Mouse (Mus musculus) embryonic fibroblast, embryonic 13.5 days (primary cell): Measurements from ENCODE around the gene Upk1a. TPM values are rescaled to one million over a fixed set of nuclear protein-coding genes. Genes with fewer than 3 reads are reported as not detected.
A peak's percentile ranks its signal among the peaks of the same experiment; 100 is the strongest.

Source experiments
- H3K27ac ChIP-seq: 2 replicates; pipeline ENCODE4 v1.5.1; 2012; ENCODE audit warnings: low read length, control low read depth, inconsistent platforms; ENCODE audit not compliant: insufficient read depth
- H3K4me1 ChIP-seq: 2 replicates; pipeline ENCODE4 v1.6.1; 2011; ENCODE audit warnings: low read length; ENCODE audit not compliant: control insufficient read depth, insufficient read depth
- H3K4me3 ChIP-seq: 2 replicates; pipeline ENCODE4 v1.5.1; 2011; ENCODE audit warnings: mild to moderate bottlenecking, control low read depth, low read length; ENCODE audit not compliant: insufficient read depth
- CTCF ChIP-seq: IDR thresholded peaks from 2 replicates; pipeline ENCODE4 v1.5.1; 2011; ENCODE audit warnings: mild to moderate bottlenecking, control low read depth, low read length, moderate library complexity, borderline replicate concordance; ENCODE audit not compliant: insufficient read depth
- POLR2A ChIP-seq: IDR thresholded peaks from 2 replicates; pipeline ENCODE4 v1.6.1; 2011; ENCODE audit warnings: low read depth, mild to moderate bottlenecking, control low read depth, low read length, moderate library complexity
- polyA plus RNA-seq: library from polyadenylated mRNA; stranded (reverse); fragments of >200 nt; gene quantifications from 2 replicates; pipeline ENCODE4 v1.2.4, GENCODE M21; 2011; ENCODE audit warnings: low read depth; ENCODE audit not compliant: missing spikeins, insufficient read length

The Upk1a gene
- polyA plus RNA-seq = 0.47 and 0.49 TPM in 2 replicates

- Histone ChIP-seq H3K27ac (no peak within 1 kb of the TSS), H3K4me1 (no peaks in the 10 kb centered on the region), H3K4me3 (no peak within 1 kb of the TSS)
- TF ChIP-seq CTCF (no peak), POLR2A (no peak)
These were observed at the start of gene Upk1a for GRCm38 (mm10) chr7:30612654-30613402. Upk1a (minus strand) TSS chr7:30612847.

DNA sequence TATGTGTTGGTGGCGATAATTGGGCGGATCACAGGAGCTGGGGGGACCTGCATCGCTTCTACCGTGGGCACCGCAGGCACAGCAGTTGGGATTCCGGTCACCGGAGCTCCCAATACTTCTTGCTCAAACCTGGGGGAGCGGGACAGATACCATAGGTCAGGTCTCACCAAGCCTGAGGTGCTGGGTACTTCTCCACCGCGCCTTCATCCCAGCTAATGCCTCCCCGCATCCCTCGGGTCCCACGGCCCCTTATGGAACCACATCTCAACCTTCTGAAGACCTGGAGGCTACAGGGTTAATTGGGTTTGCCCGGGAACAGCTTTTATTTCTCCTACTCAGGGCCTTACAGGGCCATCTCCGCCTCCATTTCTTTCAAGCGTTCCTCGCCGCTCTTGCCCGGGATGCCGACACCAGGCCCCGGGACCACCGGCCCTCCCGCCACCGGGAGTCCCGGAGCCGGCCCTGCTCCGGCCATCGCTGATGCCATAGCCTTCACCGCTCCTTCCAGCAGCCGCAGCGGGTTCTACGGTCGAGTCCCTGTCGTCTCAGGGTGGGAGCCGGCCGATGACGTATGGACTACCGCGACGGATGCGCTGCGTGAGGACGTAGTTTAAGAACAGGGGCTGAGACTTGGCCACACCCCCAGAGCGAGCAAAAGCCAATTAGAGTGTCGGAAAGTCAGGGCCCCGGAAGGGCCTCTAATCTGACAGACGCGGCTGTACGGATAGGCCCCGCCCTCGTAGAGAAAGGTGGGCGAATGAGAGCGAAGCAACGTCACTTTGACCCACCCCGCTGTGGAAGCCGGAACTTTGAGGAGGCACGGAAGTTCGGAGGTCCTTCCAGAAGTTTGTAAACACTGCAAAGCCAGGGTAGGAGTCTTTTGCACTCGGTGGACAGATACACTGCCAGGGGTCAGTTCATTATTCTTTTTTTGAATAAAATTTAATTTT is 37.2 kb upstream of the Upk1a start, which contains the start of gene Rbm42:
Rbm42 (minus strand) TSS at position 727 of the 950 bp plus-strand sequence.
- H3K27ac ChIP-seq = no peak within 1 kb of the TSS
- H3K4me1 ChIP-seq = no peaks in the 10 kb centered on the region
- TF ChIP-seq CTCF (no peak), POLR2A (peak; percentile 71)
- peak within 1 kb of the TSS; percentile 75 for H3K4me3 ChIP-seq

DNA sequence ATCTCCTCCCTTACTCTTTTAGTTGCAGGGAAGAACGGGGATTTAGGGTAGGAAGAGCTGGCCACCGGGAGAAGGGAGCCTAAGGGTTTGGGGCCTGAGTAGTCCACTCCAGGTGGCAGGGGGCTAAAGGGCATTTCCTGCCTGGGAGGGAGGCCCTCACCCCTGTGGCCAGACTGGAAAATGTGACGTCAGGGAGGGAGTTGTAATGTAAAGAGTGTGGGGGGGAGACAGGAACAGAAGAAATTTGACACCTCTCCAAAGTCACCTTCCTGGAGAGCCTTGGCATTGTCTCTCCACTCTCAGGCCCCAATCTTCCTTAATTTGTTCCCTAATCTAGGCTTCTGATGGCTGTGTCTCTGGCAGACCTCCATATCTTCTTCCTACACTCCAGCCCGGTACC is 26.4 kb upstream of the Upk1a start:
- Histone ChIP-seq H3K4me3 (no peak overlapping the region), H3K4me1 (no peaks in the 10 kb centered on the region), H3K27ac (no peak overlapping the region)
- TF ChIP-seq CTCF (no peak), POLR2A (no peak)

GRCm38 (mm10) chr7:30636395-30636794 is 23.7 kb upstream of the Upk1a start:
- H3K4me3 ChIP-seq = no peak overlapping the region
- no peaks in the 10 kb centered on the region for H3K4me1 ChIP-seq
- no peak overlapping the region for H3K27ac ChIP-seq
- TF ChIP-seq CTCF = no peak

DNA sequence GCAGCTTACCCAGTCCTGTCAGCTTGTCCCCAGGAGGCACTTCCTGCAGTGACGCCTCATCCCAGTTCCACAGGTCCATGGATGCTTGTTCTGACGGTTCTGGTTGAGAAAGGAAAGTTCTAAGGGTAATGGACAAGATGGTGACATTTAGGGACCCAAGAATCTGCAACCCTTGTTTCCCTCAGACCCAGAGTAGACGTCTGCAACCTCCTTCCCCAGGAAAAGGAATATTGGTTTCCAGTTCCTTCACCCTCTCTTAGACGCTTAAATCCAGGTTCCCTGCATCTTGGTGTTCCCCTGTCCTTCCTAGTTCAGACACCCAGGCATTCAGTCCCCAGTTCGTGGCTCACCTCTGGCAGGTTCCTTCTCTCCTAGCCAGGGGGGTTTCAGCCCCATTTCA is 23.1 kb upstream of the Upk1a start, which contains the start of gene Etv2:
Etv2 (minus strand) TSS at position 101 of the 400 bp plus-strand sequence.
- Histone ChIP-seq H3K4me3 (no peak within 1 kb of the TSS), H3K27ac (no peak within 1 kb of the TSS), H3K4me1 (no peaks in the 10 kb centered on the region)
- no peak for TF ChIP-seq POLR2A

DNA sequence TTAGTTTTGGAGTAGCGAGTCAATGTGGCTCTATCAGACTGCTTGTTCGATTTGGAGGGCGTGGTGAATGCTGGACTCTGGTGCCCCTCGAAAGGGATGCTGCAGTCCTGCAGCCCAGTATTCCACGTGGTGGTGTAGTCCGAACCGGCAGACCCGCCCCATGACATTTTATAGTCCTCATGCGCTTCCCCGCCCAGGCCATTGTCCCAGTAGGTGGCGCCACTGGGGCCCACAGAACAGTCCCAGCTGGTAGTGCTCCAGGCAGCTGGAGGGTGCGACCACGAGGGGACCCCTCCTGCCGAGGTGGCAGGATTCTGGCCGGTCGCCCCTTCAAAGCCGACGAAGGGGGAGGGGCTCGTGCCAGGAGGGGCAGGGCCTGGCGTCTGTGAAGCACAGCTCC is 22.0 kb upstream of the Upk1a start:
- TF ChIP-seq POLR2A (no peak), CTCF (0 out of 2 replicates have a peak, but pooled peaks have one; percentile 13)
- Histone ChIP-seq H3K4me3 (no peak overlapping the region), H3K4me1 (no peaks in the 10 kb centered on the region), H3K27ac (no peak overlapping the region)

DNA sequence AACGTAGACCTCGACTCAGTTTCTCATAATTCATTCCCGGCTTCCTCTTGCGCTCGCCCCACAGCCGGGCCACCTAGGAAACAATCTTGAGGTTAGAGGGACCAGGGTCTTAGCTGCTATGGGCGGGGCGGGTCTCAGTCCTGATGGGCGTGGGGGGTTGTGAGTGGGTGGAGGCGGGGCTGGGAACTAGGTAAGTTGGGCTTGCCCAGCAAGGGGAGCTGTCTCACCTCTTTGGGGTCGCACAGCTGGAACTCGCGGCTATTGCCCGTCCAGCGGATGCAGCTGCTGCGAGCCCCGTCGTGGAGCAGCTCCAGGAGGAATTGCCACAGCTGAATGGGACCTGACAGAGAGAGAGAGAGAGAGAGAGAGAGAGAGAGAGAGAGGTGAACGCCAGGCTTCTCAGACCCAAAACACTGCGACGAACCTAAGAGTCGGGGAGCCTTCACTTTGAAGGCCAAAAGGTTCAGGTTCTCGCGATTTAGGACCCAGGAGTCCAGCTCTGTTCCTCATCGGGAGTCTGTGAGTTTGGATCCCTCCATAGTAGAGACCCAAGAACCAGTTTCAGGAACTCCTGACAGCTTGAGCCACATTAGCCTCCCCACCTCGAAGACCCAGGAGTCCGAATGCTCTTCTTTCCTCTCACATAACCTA is 21.2 kb upstream of the Upk1a start:
- TF ChIP-seq CTCF (no peak), POLR2A (no peak)
- H3K4me1 ChIP-seq = no peaks in the 10 kb centered on the region
- H3K4me3 ChIP-seq = no peak overlapping the region
- H3K27ac ChIP-seq = no peak overlapping the region

- no peak for TF ChIP-seq CTCF
- TF ChIP-seq POLR2A = no peak
- Histone ChIP-seq H3K4me1 (no peaks in the 10 kb centered on the region), H3K4me3 (no peak overlapping the region), H3K27ac (no peak overlapping the region)
These were observed 16.4 kb upstream of the Upk1a start for GRCm38 (mm10) chr7:30629013-30629412.

- Histone ChIP-seq H3K4me3 (no peak overlapping the region), H3K4me1 (no peaks in the 10 kb centered on the region), H3K27ac (no peak overlapping the region)
- TF ChIP-seq POLR2A (no peak), CTCF (no peak)
These were observed 14.0 kb upstream of the Upk1a start for GRCm38 (mm10) chr7:30626647-30627046.
